Mouse (Mus musculus) heart, postnatal 14 days (tissue): ENCODE measurements around the gene Foxp2. TPM values are rescaled to one million over a fixed set of nuclear protein-coding genes. Genes with fewer than 3 reads are reported as not detected.

Experiments
- DNase-seq, 2 experiments: peaks; one replicate each; pipeline ENCODE4 v3.0.0; 2021 to 2022
- intact Hi-C: fragments of 180-260 bp; cut with DNase I; formaldehyde crosslinking; loops from one replicate; pipeline ENCODE4 v1.15.1; 2025
- long read RNA-seq, 2 experiments: library from polyadenylated mRNA; stranded (forward); transcript quantifications; one replicate each; pipeline ENCODE4 v2.0.0; 2021
- total RNA-seq, 2 experiments: library from RNA; stranded (reverse); gene quantifications; 2 replicates each; pipeline ENCODE4 v1.2.3; 2021

Gene Foxp2
- 1 to 10 TPM; 1.8 to 3.0 TPM for total RNA-seq
- long read RNA-seq, experiment 1 = 0 reads
- long read RNA-seq, experiment 2 = 0 reads

GRCm38 (mm10) chr6:14901183-14901970 lies at the start of gene Foxp2:
Gene Foxp2 (plus strand): TSS chr6:14901349.
- peak; percentile 46 to 64 for DNase-seq
- intact Hi-C loops = loop anchor here (5.0 kb wide), 1 partner anchor 511 kb away; no protein-coding TSS in a partner anchor

GRCm38 (mm10) chr6:14885199-14885598 lies 15.9 kb upstream of the Foxp2 start:
- intact Hi-C loops = no loop called here
- DNase-seq = no peak

- intact Hi-C loops = loop anchor here (5.0 to 10.0 kb wide), 3 partner anchors 290 to 1898 kb away; no protein-coding TSS in a partner anchor
- peak in 1 of 2 experiments; percentile 15 for DNase-seq
Observed at GRCm38 (mm10) chr6:14897028-14897427, 4.1 kb upstream of the Foxp2 start.

- intact Hi-C loops = loop anchor here (5.0 to 10.0 kb wide), 3 partner anchors 289 to 1897 kb away; no protein-coding TSS in a partner anchor
- peak; percentile 12 to 15 for DNase-seq
Observed at GRCm38 (mm10) chr6:14898096-14898855, 2.9 kb upstream of the Foxp2 start.

GRCm38 (mm10) chr6:14899021-14899610 lies 2.0 kb upstream of the Foxp2 start:
- DNase-seq = peak in 1 of 2 experiments; percentile 10
- intact Hi-C loops = loop anchor here (5.0 to 10.0 kb wide), 3 partner anchors 288 to 1896 kb away; no protein-coding TSS in a partner anchor

GRCm38 (mm10) chr6:14899936-14900578 lies 1.1 kb upstream of the Foxp2 start:
- peak; percentile 13 to 26 for DNase-seq
- intact Hi-C loops = loop anchor here (5.0 to 10.0 kb wide), 4 partner anchors 287 to 1895 kb away; no protein-coding TSS in a partner anchor

- intact Hi-C loops = loop anchor here (5.0 kb wide), 1 partner anchor 512 kb away; no protein-coding TSS in a partner anchor
- peak; percentile 64 to 71 for DNase-seq
Observed at GRCm38 (mm10) chr6:14900579-14901021, 549 bp upstream of the Foxp2 start.

GRCm38 (mm10) chr6:14901971-14902670 lies 972 bp downstream of the Foxp2 start:
- DNase-seq = peak in 1 of 2 experiments; percentile 5
- intact Hi-C loops = loop anchor here (5.0 kb wide), 1 partner anchor 510 kb away; no protein-coding TSS in a partner anchor

GRCm38 (mm10) chr6:14903271-14903965 lies 2.3 kb downstream of the Foxp2 start:
- intact Hi-C loops = loop anchor here (5.0 kb wide), 1 partner anchor 509 kb away; no protein-coding TSS in a partner anchor
- no peak for DNase-seq

GRCm38 (mm10) chr6:14915066-14915465 lies 13.9 kb downstream of the Foxp2 start:
- intact Hi-C loops = no loop called here
- no peak for DNase-seq

GRCm38 (mm10) chr6:14922704-14923103 lies 21.6 kb downstream of the Foxp2 start:
- intact Hi-C loops = no loop called here
- no peak for DNase-seq

- no peak for DNase-seq
- intact Hi-C loops = no loop called here
Observed at GRCm38 (mm10) chr6:14924976-14925489, 23.9 kb downstream of the Foxp2 start.

GRCm38 (mm10) chr6:14951060-14951459 lies 49.9 kb downstream of the Foxp2 start:
- DNase-seq = no peak
- intact Hi-C loops = no loop called here

GRCm38 (mm10) chr6:14952731-14953130 lies 51.6 kb downstream of the Foxp2 start:
- intact Hi-C loops = no loop called here

GRCm38 (mm10) chr6:14977042-14977441 lies 75.9 kb downstream of the Foxp2 start:
- intact Hi-C loops = no loop called here
- no peak for DNase-seq

More at GRCm38 (mm10) chr6:14952731-14953130, 51.6 kb downstream of the Foxp2 start:
- DNase-seq = no peak

GRCm38 (mm10) chr6:14978201-14978600 lies 77.1 kb downstream of the Foxp2 start:
- no peak for DNase-seq
- intact Hi-C loops = no loop called here

- intact Hi-C loops = no loop called here
- no peak for DNase-seq
Observed at GRCm38 (mm10) chr6:15008113-15008512, 107.0 kb downstream of the Foxp2 start.

GRCm38 (mm10) chr6:15028488-15028887 lies 127.3 kb downstream of the Foxp2 start:
- no peak for DNase-seq
- intact Hi-C loops = no loop called here
